Mouse (Mus musculus) heart, postnatal 25 days (tissue): ENCODE results near the gene Isg20l2. TPM values are rescaled to one million over a fixed set of nuclear protein-coding genes. Genes with fewer than 3 reads are reported as not detected.
A peak's percentile ranks its signal among the peaks of the same experiment; 100 is the strongest.

Source experiments
- DNase-seq: peaks from one replicate; pipeline ENCODE4 v3.0.0; 2022; ENCODE audit warnings: low spot score
- intact Hi-C: fragments of 180-260 bp; cut with DNase I; formaldehyde crosslinking; loops from one replicate; pipeline ENCODE4 v1.15.1; 2025
- total RNA-seq, 2 experiments: library from RNA; stranded (reverse); gene quantifications; 2 replicates each; pipeline ENCODE4 v1.2.3; 2021

Isg20l2 gene
- total RNA-seq, 2 experiments from 2014 or later = 12.1 to 12.4 TPM

DNA sequence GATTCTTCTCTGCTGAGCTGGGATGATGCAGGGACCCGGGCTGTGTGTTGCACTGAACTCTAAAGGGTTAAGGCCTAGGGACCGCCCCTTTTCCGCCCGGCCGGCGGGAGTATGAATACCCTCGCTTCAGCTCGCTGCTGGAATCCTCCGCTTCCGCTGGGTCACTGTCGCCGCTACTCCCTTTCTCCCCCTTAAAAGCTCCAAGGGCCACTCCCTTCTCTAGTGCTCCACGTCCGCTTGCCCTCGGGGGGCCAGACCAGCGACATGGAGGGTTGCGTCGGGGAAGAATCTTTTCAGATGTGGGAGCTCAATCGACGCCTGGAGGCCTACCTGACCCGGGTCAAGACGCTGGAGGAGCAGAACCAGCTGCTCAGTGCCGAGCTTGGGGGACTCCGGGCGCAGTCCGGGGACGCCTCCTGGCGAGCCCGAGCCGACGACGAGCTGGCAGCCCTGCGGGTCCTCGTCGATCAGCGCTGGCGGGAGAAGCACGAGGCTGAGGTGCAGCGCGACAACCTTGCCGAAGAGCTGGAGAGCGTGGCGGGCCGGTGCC is 40.9 kb downstream of the Isg20l2 start, which contains the start of gene Nes:
Gene Nes, plus strand, starts transcription at position 140 of the 550 bp plus-strand sequence.
- intact Hi-C loops = loop anchor here (1.0 kb wide), 1 partner anchor 16 kb away; no protein-coding TSS in a partner anchor
- peak; percentile 71 for DNase-seq

DNA sequence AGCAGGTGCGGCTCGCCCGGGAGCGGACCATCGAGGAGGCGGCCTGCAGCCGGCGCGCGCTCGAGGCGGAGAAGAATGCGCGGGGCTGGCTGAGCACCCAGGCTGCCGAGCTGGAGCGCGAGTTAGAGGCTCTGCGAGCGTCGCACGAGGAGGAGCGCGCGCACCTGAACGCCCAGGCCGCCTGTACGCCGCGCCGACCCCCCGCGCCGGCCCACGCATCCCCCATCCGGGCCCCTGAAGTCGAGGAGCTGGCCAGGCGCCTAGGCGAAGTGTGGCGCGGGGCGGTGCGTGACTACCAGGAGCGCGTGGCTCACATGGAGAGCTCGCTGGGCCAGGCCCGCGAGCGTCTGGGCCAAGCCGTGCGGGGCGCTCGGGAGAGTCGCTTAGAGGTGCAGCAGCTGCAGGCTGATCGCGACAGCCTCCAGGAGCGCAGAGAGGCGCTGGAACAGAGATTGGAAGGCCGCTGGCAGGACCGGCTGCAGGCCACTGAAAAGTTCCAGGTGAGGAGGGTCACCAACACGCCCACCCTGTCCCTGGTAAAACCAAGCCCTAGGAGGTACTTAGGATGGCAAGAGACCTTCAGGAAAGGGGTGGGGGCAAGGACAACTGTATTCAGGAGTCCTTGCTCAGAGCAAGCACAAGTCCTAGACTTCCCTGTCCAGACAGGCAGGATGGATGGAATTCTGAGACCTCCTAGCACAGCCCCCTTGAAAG is 41.5 kb downstream of the Isg20l2 start:
- intact Hi-C loops = no loop called here
- DNase-seq = no peak

GRCm38 (mm10) chr3:87972203-87972664 is 42.1 kb downstream of the Isg20l2 start:
- DNase-seq = no peak
- intact Hi-C loops = no loop called here

GRCm38 (mm10) chr3:87972776-87973175 is 42.7 kb downstream of the Isg20l2 start:
- no peak for DNase-seq
- intact Hi-C loops = no loop called here

DNA sequence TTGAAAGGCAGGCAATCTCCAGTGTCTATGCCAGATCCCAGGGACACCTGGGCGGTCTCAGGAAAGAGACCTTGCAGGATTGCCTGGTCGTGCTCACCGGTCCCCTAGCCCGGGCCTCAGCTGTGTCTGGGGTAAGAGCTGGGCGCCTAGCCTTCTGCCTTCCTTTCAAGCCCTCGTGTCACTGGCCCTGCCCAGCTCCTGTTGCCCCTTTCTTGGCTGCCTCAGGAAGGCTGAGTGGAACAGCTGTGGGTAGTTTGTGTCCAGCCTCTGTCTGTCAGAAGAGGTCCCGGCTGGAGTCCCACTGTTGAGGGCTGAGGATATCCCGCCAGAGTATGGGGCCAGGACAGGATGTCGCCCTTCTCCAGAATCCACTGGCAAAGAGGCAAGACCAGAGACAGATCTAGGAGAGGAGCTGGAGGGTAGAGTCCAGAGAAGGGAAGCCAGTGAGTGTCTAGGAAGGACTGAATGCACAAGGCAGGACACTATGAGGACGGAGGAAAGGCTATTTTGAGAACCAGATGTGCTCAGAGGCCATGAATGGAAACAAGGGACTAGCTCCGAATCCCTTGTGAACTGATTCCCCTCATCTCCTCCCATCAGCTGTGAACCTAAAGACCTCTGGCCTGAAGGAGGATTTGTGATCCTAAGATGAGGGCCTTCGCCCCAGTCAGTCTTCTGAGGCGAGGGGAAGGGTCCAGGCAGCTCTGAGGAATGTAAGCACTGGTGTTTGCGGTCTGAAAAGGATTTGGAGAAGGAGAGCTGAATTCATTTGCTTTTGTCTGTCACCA is 43.7 kb downstream of the Isg20l2 start:
- intact Hi-C loops = no loop called here
- no peak for DNase-seq

DNA sequence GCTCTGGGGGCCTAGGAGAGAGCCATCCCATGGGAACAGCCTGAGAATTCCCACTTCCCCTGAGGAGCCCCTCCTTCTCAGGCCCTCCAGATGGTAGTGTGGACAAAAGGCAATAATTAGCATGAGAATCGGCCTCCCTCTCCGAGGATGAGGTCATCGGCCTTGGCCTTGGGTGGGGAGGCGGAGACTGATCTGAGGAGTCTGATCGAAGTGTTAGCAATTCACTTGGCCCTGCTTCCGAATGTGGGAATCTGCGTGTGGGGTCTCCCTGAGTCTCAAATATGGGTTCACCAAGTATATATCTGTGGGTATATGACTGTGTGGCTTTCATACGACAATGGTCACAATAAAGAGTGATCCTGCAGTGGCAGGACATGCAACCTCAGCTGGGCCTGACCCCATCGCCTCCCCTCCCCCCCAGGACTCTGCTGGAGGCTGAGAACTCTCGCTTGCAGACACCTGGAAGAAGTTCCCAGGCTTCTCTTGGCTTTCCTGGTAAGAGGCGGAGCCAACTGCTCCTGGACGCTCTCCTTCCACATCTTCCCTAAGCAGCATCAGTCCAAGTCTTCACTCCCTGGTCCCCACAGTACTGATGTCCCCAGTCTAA is 44.4 kb downstream of the Isg20l2 start:
- DNase-seq = no peak
- intact Hi-C loops = no loop called here

- intact Hi-C loops = no loop called here
- DNase-seq = no peak
Observed at GRCm38 (mm10) chr3:87979493-87979892, 49.4 kb downstream of the Isg20l2 start.

DNA sequence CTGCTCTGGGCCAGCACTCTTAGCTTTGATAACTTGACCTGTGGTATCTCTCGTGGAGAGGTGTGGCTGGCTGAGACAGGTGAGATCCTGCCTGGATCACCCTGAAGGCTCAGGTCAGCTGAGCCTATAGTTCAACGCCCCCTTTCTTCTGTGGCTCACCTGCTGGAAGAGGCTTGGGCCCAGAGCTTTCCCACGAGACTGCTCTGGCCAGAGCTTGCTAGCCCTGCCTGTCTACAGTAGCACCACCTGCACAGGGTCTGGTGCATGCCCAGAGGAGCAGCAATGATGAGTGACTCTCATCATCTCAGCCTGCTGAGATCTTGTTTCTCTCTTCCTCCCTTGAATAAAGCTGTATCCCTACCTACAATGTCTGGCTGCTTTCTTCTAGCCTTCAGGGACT is 50.0 kb downstream of the Isg20l2 start:
- no peak for DNase-seq
- intact Hi-C loops = loop anchor here (10.0 kb wide), 1 partner anchor 215 kb away; no protein-coding TSS in a partner anchor

DNA sequence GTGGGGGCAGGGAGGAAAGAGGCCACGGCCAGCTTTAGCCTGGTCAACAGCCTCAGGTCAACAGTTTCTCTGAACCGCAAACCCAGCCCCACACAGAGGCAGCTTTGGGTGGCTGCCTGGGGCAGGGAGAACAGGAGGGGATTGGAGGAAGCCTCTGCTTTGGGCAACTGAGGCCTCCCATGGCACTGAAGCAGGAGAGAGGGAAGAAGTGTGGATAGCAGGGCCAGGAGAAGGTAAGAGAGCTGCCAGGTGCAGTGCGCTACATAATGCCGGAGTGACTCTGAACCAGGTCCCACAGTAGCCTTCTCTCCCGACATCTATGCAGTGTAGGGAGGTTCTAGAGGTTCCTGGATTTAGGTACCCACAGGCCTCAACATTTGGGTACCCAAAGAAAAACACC is 50.6 kb downstream of the Isg20l2 start:
- DNase-seq = no peak
- intact Hi-C loops = loop anchor here (10.0 kb wide), 1 partner anchor 216 kb away; no protein-coding TSS in a partner anchor

DNA sequence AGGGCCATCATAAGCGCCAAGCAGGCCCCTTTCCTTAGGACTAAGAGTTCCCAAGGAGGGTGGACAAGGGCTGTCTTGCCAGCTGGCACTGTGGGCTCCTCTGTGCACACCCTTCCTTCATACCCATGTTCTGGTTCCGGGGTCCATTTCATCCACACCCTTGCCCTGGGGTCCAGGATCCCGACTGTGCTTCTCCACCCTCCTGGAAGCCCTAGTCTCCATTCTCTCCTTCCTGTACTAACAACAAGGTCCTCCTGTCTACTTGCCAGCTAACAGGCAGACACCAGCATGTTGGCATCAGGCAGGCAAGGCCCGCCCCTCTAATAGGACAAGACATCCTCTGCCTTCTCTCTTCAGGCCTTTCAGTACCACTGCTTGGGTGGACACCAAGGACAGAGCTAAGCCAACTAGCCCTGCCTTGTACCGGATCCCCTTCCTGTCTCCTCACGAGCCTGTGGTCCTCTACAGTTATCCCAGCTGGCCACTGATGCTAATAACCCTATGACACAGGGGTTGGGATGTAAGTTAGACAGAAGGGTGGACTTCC is 51.2 kb downstream of the Isg20l2 start:
- intact Hi-C loops = loop anchor here (10.0 kb wide), 1 partner anchor 216 kb away; no protein-coding TSS in a partner anchor
- no peak for DNase-seq

GRCm38 (mm10) chr3:87981894-87982835 is 52.1 kb downstream of the Isg20l2 start:
- intact Hi-C loops = loop anchor here (10.0 kb wide), 1 partner anchor 217 kb away; no protein-coding TSS in a partner anchor
- DNase-seq = peak; percentile 69

- intact Hi-C loops = loop anchor here (10.0 kb wide), 1 partner anchor 218 kb away; no protein-coding TSS in a partner anchor
- DNase-seq = peak; percentile 74
Observed at GRCm38 (mm10) chr3:87982836-87983601, 52.9 kb downstream of the Isg20l2 start.

GRCm38 (mm10) chr3:87983627-87984026 is 53.5 kb downstream of the Isg20l2 start:
- intact Hi-C loops = loop anchor here (10.0 kb wide), 1 partner anchor 219 kb away; no protein-coding TSS in a partner anchor
- no peak for DNase-seq

- intact Hi-C loops = loop anchor here (10.0 kb wide), 1 partner anchor 219 kb away; no protein-coding TSS in a partner anchor
- DNase-seq = no peak
Observed at GRCm38 (mm10) chr3:87984094-87984493, 54.0 kb downstream of the Isg20l2 start.

DNA sequence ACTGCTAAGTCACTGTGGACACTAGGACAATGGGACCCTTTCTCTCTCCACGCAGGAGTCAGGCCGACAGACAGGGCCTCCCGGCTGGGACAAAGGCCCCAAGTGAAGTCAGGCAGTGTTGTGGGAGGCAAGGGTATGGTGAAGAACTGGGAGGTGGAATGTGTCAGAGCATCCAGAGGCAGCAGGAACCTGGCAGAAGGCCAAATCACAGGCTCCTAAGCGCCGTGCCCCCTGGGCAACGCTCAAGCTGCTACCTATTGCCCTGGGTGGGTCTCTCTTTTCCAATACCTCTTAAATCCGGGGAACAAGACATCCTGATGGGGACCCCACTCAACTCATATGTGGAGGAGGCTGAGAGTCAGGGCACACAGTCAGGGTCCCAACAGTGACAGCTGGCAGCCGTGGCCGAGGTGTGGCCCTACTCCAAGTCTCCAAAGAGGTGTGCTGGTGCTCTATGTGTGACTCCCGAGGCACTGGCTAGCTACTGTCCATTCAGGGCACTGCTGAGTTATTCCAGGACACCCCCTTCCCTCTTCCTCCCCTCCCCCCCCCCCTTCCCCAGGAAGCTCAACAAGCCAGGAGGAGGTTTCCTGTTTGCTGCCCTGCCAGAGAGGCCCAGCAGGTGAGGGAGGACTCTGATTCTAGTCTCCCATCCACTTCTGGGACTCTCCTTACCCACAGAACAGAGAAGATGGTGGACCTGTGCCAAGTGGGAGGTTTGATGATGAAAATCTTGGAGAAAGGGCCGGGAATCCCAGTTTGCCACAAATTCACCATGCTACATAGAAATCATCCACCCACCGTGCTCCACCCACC is 55.6 kb downstream of the Isg20l2 start:
- intact Hi-C loops = loop anchor here (10.0 kb wide), 1 partner anchor 221 kb away; no protein-coding TSS in a partner anchor
- no peak for DNase-seq

DNA sequence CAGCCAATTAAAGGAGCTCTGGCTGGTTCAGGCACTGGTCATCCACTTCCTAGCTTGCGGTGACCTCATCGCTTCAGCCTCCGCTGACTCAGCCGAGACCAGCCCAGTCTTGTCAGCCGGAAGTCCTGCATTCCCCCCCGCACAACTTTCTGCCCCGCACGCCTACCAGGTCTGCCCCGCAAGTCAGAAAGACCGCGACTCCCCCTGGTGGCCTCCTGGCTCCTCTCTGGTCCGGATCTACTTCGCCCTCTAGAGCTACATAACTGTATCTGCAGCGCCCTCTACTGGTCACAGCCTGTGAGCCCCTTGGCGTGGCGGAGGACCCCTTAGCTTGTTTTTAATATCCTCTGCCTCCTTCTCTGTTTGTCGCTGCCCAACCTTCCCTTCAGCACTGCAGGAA is 56.8 kb downstream of the Isg20l2 start:
- peak; percentile 86 for DNase-seq
- intact Hi-C loops = loop anchor here (1.0 to 10.0 kb wide), 3 partner anchors 17 to 222 kb away; no protein-coding TSS in a partner anchor

DNA sequence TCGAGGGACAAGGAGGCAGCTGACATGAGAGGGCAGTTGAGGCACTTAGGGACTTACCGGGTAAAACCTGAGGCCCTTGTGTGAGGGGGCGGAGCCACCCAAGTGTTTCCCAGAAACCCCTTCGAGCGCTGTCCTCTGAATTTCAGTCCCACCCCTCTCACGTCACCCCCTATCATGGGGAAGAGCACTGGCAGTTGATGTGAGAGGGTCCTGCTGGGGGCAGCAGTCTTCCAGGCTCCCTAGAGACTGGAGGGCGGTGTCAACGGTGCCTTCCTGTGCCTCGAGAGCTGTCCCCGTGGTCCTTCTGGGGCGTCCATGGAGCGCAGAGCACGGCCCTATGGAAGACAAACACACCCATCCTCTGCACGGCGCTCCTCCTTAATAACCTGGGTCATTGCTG is 57.5 kb downstream of the Isg20l2 start:
- no peak for DNase-seq
- intact Hi-C loops = loop anchor here (1.0 to 10.0 kb wide), 3 partner anchors 17 to 223 kb away; no protein-coding TSS in a partner anchor
